Mouse (Mus musculus) CH12.LX (cell line): ENCODE results near the gene Ak9. TPM values are rescaled to one million over a fixed set of nuclear protein-coding genes. Genes with fewer than 3 reads are reported as not detected.

ENCODE experiments used
- DNase-seq: peaks from one replicate; pipeline ENCODE4 v3.0.0-alpha.2; 2013; ENCODE audit errors: extremely low read depth
- H3K27ac ChIP-seq: 2 replicates; pipeline ENCODE4 v1.5.1; 2012; ENCODE audit warnings: low read depth, mild to moderate bottlenecking, control low read depth, moderate library complexity; ENCODE audit not compliant: insufficient read depth
- H3K27me3 ChIP-seq: replicated peaks from 2 replicates; pipeline ENCODE3; 2012; ENCODE audit warnings: inconsistent platforms
- H3K36me3 ChIP-seq, 2 experiments: replicated peaks in 1 of 2; 2 replicates each; pipeline versions ENCODE3 to v1.6.1; 2012; ENCODE audit warnings: inconsistent platforms in 1 of 2, low read length in 1 of 2, mild to moderate bottlenecking in 1 of 2, mixed read lengths in 1 of 2, moderate library complexity in 1 of 2; ENCODE audit not compliant: control insufficient read depth in 1 of 2, insufficient read depth in 1 of 2
- H3K4me1 ChIP-seq, 2 experiments: 2 replicates each; pipeline ENCODE4 v1.6.1; 2012; ENCODE audit warnings: inconsistent platforms in 1 of 2, moderate library complexity in 1 of 2; ENCODE audit not compliant: insufficient read depth in 2 of 2, control insufficient read depth in 1 of 2
- H3K4me2 ChIP-seq: 2 replicates; pipeline ENCODE4 v1.6.1; 2012; ENCODE audit warnings: low read depth, mild to moderate bottlenecking, control low read depth; ENCODE audit not compliant: poor library complexity, insufficient read depth, severe bottlenecking
- H3K4me3 ChIP-seq, 3 experiments: fragments of 150-350 bp in 1 of 3; sonication (generic) in 1 of 3; replicated peaks in 1 of 3; 2 replicates each; pipeline versions ENCODE3 to v1.5.1; 2011 to 2012; ENCODE audit warnings: low read depth in 2 of 3, low read length in 2 of 3, mild to moderate bottlenecking in 2 of 3, moderate library complexity in 2 of 3, control low read depth in 1 of 3, improper control_type of control experiment in 1 of 3, inconsistent platforms in 1 of 3, mixed read lengths in 1 of 3; ENCODE audit not compliant: poor library complexity in 1 of 3
- H3K79me2 ChIP-seq: replicated peaks from 2 replicates; pipeline ENCODE4 v1.6.1; 2012; ENCODE audit warnings: mild to moderate bottlenecking, moderate library complexity; ENCODE audit not compliant: control insufficient read depth, poor library complexity, insufficient read depth, severe bottlenecking; ENCODE audit errors: extremely low read depth
- H3K9ac ChIP-seq: 2 replicates; pipeline ENCODE4 v1.6.1; 2012; ENCODE audit warnings: low read depth, mild to moderate bottlenecking, control low read depth, moderate library complexity; ENCODE audit not compliant: insufficient read depth
- H3K9me3 ChIP-seq: replicated peaks from 2 replicates; pipeline ENCODE3; 2012; ENCODE audit warnings: low read length, inconsistent platforms, mixed read lengths
- BHLHE40 ChIP-seq: IDR thresholded peaks from 2 replicates; pipeline ENCODE4 v1.6.1; 2011; ENCODE audit warnings: mild to moderate bottlenecking, low read depth, low read length, improper control_type of control experiment
- CHD1 ChIP-seq: IDR thresholded peaks from 2 replicates; pipeline ENCODE4 v1.6.1; 2012; ENCODE audit warnings: low read depth, low read length, improper control_type of control experiment, inconsistent platforms
- IRF4 ChIP-seq: IDR thresholded peaks from 2 replicates; pipeline ENCODE4 v1.6.1; 2014; ENCODE audit warnings: low read depth, mild to moderate bottlenecking, inconsistent platforms, low read length, improper control_type of control experiment
- JUND ChIP-seq: conservative IDR thresholded peaks from 2 replicates; pipeline ENCODE4 v1.6.1; 2011; ENCODE audit warnings: low read depth, low read length, improper control_type of control experiment
- MEF2A ChIP-seq: IDR thresholded peaks from 2 replicates; pipeline ENCODE4 v1.6.1; 2014; ENCODE audit warnings: low read depth, mild to moderate bottlenecking, inconsistent platforms, low read length, improper control_type of control experiment, borderline replicate concordance
- MYC ChIP-seq: IDR thresholded peaks from 2 replicates; pipeline ENCODE4 v1.6.1; 2011; ENCODE audit warnings: low read depth, mild to moderate bottlenecking, improper control_type of control experiment, low read length
- PAX5 ChIP-seq: IDR thresholded peaks from 2 replicates; pipeline ENCODE4 v1.6.1; 2012; ENCODE audit warnings: low read length, inconsistent platforms, mixed read lengths
- RCOR1 ChIP-seq: conservative IDR thresholded peaks from 2 replicates; pipeline ENCODE4 v1.6.1; 2012; ENCODE audit warnings: low read depth, mild to moderate bottlenecking, inconsistent platforms, low read length, improper control_type of control experiment
- SMC3 ChIP-seq: IDR thresholded peaks from 2 replicates; pipeline ENCODE4 v1.6.1; 2011; ENCODE audit warnings: low read depth, low read length, improper control_type of control experiment
- UBTF ChIP-seq: IDR thresholded peaks from 2 replicates; pipeline ENCODE4 v1.6.1; 2012; ENCODE audit warnings: low read depth, mild to moderate bottlenecking, inconsistent platforms, low read length, improper control_type of control experiment, moderate library complexity
- dilution Hi-C: fragments of 300-500 bp; cut with MboI; formaldehyde crosslinking; loops from 2 replicates; pipeline ENCODE4 v1.14.3; 2020; ENCODE audit warnings: low sequenced_read_pairs; ENCODE audit not compliant: extremely low pct_unique_long_range_greater_than_20kb, extremely low pct_ligation_motif_present
- in situ Hi-C: fragments of 300-500 bp; cut with MboI; formaldehyde crosslinking; loops from 3 replicates; pipeline ENCODE4 v1.14.3; 2019; ENCODE audit warnings: low sequenced_read_pairs, low pct_ligation_motif_present, low pct_unique_long_range_greater_than_20kb, mixed read lengths
- polyA plus RNA-seq: library from polyadenylated mRNA; unstranded; fragments of >175 nt; gene quantifications from 2 replicates; pipeline ENCODE4 v1.2.1, GENCODE M21; 2012; ENCODE audit warnings: low read depth; ENCODE audit not compliant: insufficient read length
- total RNA-seq, 2 experiments: library from RNA; depleted of rRNA; stranded (reverse); fragments of 300-350 nt in 1 of 2; fragments of >200 nt in 1 of 2; gene quantifications; 2 replicates each; pipeline ENCODE4 v1.2.3; 2012 to 2014

Ak9 gene
- total and polyA plus RNA-seq, 3 experiments = 0.04 to 0.11 (median 0.07) TPM

DNA sequence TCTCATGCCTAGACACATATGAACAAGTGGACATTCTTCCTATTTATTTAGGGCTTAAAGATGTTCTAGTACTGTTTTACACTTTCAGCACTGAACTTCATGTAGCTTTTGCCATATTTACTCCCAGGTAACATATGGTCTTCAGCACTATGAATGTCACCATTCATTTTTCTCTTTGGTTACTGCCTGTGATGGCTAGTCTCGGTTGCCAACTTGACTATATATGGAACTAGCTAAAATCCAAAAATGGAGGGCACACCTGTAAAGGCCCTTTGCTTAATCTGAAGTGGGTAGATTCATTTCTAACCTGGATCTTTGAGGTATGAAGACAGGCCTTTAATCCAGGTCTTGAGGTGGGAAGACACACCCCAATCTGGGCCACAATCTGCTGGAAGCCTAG, 28.9 kb upstream of the Ak9 start:
- Histone ChIP-seq H3K9me3 (no peaks in the 10 kb centered on the region), H3K4me1 (no peaks in the 10 kb centered on the region), H3K4me3 (no peak overlapping the region), H3K79me2 (no peaks in the 10 kb centered on the region), H3K9ac (no peak overlapping the region), H3K27me3 (no peaks in the 10 kb centered on the region), H3K4me2 (no peak overlapping the region), H3K36me3 (peaks cover 12 to 68% of the 10 kb centered on the region in 2 experiments), H3K27ac (no peak overlapping the region)
- in situ Hi-C loops = no loop called here
- dilution Hi-C loops = no loop called here
- DNase-seq = no peak
- TF ChIP-seq IRF4 (no peak), PAX5 (no peak), BHLHE40 (no peak), MYC (no peak), MEF2A (no peak), CHD1 (no peak), UBTF (no peak)

DNA sequence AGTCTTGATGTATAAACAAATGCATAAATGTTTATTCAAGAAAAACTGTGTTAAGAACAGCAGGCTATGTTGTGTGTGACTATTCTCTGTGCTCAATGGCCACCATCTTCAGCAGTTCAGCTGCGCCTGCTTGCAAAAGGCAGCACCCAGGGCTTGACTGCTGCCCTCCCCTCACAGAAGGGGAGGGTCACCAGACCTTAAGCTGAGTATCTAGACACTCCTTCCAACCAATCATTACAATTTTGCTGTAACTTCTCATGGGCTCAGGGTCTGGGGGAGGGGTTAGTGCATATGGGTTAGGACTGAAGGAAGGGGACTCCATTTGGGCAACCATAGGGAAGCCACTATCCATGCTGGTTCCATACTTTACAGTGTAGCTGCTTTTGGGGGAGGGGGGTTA, 25.0 kb upstream of the Ak9 start:
- Histone ChIP-seq H3K79me2 (no peaks in the 10 kb centered on the region), H3K4me3 (no peak overlapping the region), H3K27ac (no peak overlapping the region), H3K9ac (no peak overlapping the region), H3K4me2 (no peak overlapping the region), H3K27me3 (no peaks in the 10 kb centered on the region), H3K4me1 (no peaks in the 10 kb centered on the region), H3K36me3 (peaks cover 15 to 69% of the 10 kb centered on the region in 2 experiments), H3K9me3 (no peaks in the 10 kb centered on the region)
- in situ Hi-C loops = no loop called here
- no peak for DNase-seq
- dilution Hi-C loops = no loop called here
- TF ChIP-seq SMC3 (no peak), JUND (no peak)

DNA sequence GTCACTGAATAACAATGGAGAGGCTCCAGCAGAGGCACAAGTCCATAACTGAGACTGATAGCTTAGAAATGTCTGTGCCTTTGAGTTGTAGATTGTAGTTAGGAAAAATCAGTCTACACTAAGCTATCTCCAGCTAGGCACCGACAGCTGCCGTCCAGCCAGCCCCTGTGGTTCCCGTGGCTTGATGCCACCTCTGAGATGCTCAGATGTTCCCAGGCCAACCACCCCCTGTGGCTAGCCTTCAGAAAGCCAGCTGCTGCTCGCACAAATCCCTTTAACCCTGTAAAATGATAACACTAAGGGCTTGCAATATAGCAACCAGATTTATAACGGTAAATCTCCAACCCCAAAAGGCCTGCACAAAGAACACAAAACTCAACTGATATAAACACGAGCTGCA, 23.6 kb upstream of the Ak9 start:
- no peaks in the 10 kb centered on the region for H3K4me1 ChIP-seq
- H3K79me2 ChIP-seq = no peaks in the 10 kb centered on the region
- no peaks in the 10 kb centered on the region for H3K9me3 ChIP-seq
- no peak overlapping the region for H3K4me3 ChIP-seq
- H3K9ac ChIP-seq = no peak overlapping the region
- dilution Hi-C loops (no loop called here), in situ Hi-C loops (no loop called here)
- H3K36me3 ChIP-seq = peaks cover 14 to 70% of the 10 kb centered on the region in 2 experiments
- H3K27ac ChIP-seq = no peak overlapping the region
- H3K4me2 ChIP-seq = no peak overlapping the region
- no peak for DNase-seq
- no peak for TF ChIP-seq JUND
- no peak for TF ChIP-seq IRF4
- no peak for TF ChIP-seq RCOR1
- TF ChIP-seq, all 38 proteins: peak for 0
- no peaks in the 10 kb centered on the region for H3K27me3 ChIP-seq
